Mouse (Mus musculus) adrenal gland, adult 18-20 months (tissue): ENCODE data around the gene Naip5. TPM values are rescaled to one million over a fixed set of nuclear protein-coding genes. Genes with fewer than 3 reads are reported as not detected.
"Not testable (repeated sequence)": the region's sequence is repeated elsewhere in the genome, so short reads cannot be mapped to it uniquely, and the experiment has no call there.

Source experiments
- DNase-seq, 2 experiments: peaks; one replicate each; pipeline ENCODE4 v3.0.0; 2021 to 2022; ENCODE audit warnings: low spot score in 2 of 2
- long read RNA-seq, 2 experiments: library from polyadenylated mRNA; stranded (forward); transcript quantifications; one replicate each; pipeline ENCODE4 v2.0.0; 2021
- total RNA-seq, 2 experiments: library from RNA; stranded (reverse); gene quantifications; 1 replicate in 1 of 2; 2 replicates in 1 of 2; pipeline ENCODE4 v1.2.3; 2021

The Naip5 gene
- total RNA-seq, result 1 to 10 TPM; 1.4 to 5.0 TPM
- long read RNA-seq, experiment 1, result 0 reads
- long read RNA-seq, experiment 2, partial matches to known transcripts, result 1 of 2 reads
- long read RNA-seq, experiment 2, other reads (novel, unspliced or antisense), result 1 of 2 reads

GRCm38 (mm10) chr13:100246223-100246622, at the start of gene Naip5:
Naip5 (minus strand) TSS chr13:100246323.
- DNase-seq, result not testable (repeated sequence)

GRCm38 (mm10) chr13:100284611-100285010, 38.5 kb upstream of the Naip5 start:
- DNase-seq, result no peak

- not testable (repeated sequence) for DNase-seq
These were observed 25.5 kb upstream of the Naip5 start for GRCm38 (mm10) chr13:100271474-100272132.

- DNase-seq, result not testable (repeated sequence)
These were observed 10.9 kb upstream of the Naip5 start for GRCm38 (mm10) chr13:100256996-100257395.

- not testable (repeated sequence) for DNase-seq
These were observed 9.8 kb upstream of the Naip5 start for GRCm38 (mm10) chr13:100255925-100256324.

GRCm38 (mm10) chr13:100251897-100252296, 5.8 kb upstream of the Naip5 start:
- not testable (repeated sequence) for DNase-seq

GRCm38 (mm10) chr13:100246896-100247519, 885 bp upstream of the Naip5 start:
- DNase-seq, result not testable (repeated sequence)

GRCm38 (mm10) chr13:100243702-100244101, 2.4 kb downstream of the Naip5 start:
- peak in 1 of 2 experiments; percentile 3 for DNase-seq

GRCm38 (mm10) chr13:100213683-100214082, 32.4 kb downstream of the Naip5 start:
- DNase-seq, result not testable (repeated sequence)

GRCm38 (mm10) chr13:100210540-100210939, 35.6 kb downstream of the Naip5 start:
- peak; percentile 25 to 39 for DNase-seq

- DNase-seq, result no peak
These were observed 42.8 kb downstream of the Naip5 start for GRCm38 (mm10) chr13:100203319-100203718.

GRCm38 (mm10) chr13:100201659-100202333, 44.3 kb downstream of the Naip5 start, which contains the start of gene Naip2:
Naip2 (minus strand) TSS chr13:100202092.
- DNase-seq, result not testable (repeated sequence)

GRCm38 (mm10) chr13:100200778-100201177, 45.3 kb downstream of the Naip5 start:
- no peak for DNase-seq

- no peak for DNase-seq
These were observed 50.7 kb downstream of the Naip5 start for GRCm38 (mm10) chr13:100195421-100195820.

GRCm38 (mm10) chr13:100183111-100183510, 63.0 kb downstream of the Naip5 start:
- DNase-seq, result not testable (repeated sequence)

- not testable (repeated sequence) for DNase-seq
These were observed 71.8 kb downstream of the Naip5 start for GRCm38 (mm10) chr13:100174360-100174759.

- DNase-seq, result not testable (repeated sequence)
These were observed 79.7 kb downstream of the Naip5 start for GRCm38 (mm10) chr13:100166378-100166777.

GRCm38 (mm10) chr13:100162467-100162866, 83.7 kb downstream of the Naip5 start:
- DNase-seq, result not testable (repeated sequence)
